Mouse (Mus musculus) stomach, embryonic 14.5 days (tissue): ENCODE data around the gene Myocd. TPM values are rescaled to one million over a fixed set of nuclear protein-coding genes. Genes with fewer than 3 reads are reported as not detected.

ENCODE experiments used
- ATAC-seq: fragments of 200-750 bp; cut with Nextera tagmentation; 2 replicates; pipeline ENCODE4 v1.8.0; 2017; ENCODE audit warnings: low read depth, moderate TSS enrichment; ENCODE audit not compliant: insufficient number of reproducible peaks, insufficient read depth, low FRiP score
- H3K27ac ChIP-seq: fragments of 300-500 bp; sonication (generic); 2 replicates; pipeline ENCODE4 v1.5.1; 2014; ENCODE audit warnings: mild to moderate bottlenecking, low read length, moderate library complexity, mixed read lengths
- H3K27me3 ChIP-seq: fragments of 300-500 bp; sonication (generic); 2 replicates; pipeline ENCODE4 v1.6.1; 2014; ENCODE audit warnings: low read length, control low read depth, mixed read lengths; ENCODE audit not compliant: control insufficient read depth, insufficient read depth
- H3K36me3 ChIP-seq: fragments of 300-500 bp; sonication (generic); 2 replicates; pipeline ENCODE4 v1.6.1; 2014; ENCODE audit warnings: mild to moderate bottlenecking, control low read depth, low read length, moderate library complexity, mixed read lengths; ENCODE audit not compliant: control insufficient read depth, insufficient read depth
- H3K4me1 ChIP-seq: fragments of 300-500 bp; sonication (generic); 2 replicates; pipeline ENCODE4 v1.6.1; 2014; ENCODE audit warnings: low read length, control low read depth, mixed read lengths; ENCODE audit not compliant: control insufficient read depth, insufficient read depth
- H3K4me2 ChIP-seq: fragments of 300-500 bp; sonication (generic); replicated peaks from 2 replicates; pipeline ENCODE4 v1.6.1; 2014; ENCODE audit warnings: low read depth, low read length, control low read depth
- H3K4me3 ChIP-seq: fragments of 300-500 bp; sonication (generic); 2 replicates; pipeline ENCODE4 v1.5.1; 2014; ENCODE audit warnings: low read depth, low read length, control low read depth
- H3K9ac ChIP-seq: fragments of 300-500 bp; sonication (generic); replicated peaks from 2 replicates; pipeline ENCODE4 v1.6.1; 2014; ENCODE audit warnings: low read depth, mild to moderate bottlenecking, control low read depth, low read length, moderate library complexity, mixed read lengths
- H3K9me3 ChIP-seq: fragments of 300-500 bp; sonication (generic); 2 replicates; pipeline ENCODE4 v1.6.1; 2016; ENCODE audit warnings: low read depth, low read length, control low read depth; ENCODE audit not compliant: control insufficient read depth
- WGBS: fragments of 180-500 bp; shearing (Covaris S2); extraction: QIAGEN DNeasy Blood & Tissue Kit; methylation state at CpG from one replicate; pipeline ENCODE4 v1.1.7; 2014; 5-methylcytosine and 5-hydroxymethylcytosine counted together
- polyA plus RNA-seq: library from polyadenylated mRNA; unstranded; fragments of >200 nt; fragmentation: Nextera tagmentation; extraction: Ambion mirVana; gene quantifications from 2 replicates; pipeline ENCODE4 v1.2.1, GENCODE M21; 2014

Myocd gene
- polyA plus RNA-seq, 1 experiment from 2014 or later = 63.0 TPM

DNA sequence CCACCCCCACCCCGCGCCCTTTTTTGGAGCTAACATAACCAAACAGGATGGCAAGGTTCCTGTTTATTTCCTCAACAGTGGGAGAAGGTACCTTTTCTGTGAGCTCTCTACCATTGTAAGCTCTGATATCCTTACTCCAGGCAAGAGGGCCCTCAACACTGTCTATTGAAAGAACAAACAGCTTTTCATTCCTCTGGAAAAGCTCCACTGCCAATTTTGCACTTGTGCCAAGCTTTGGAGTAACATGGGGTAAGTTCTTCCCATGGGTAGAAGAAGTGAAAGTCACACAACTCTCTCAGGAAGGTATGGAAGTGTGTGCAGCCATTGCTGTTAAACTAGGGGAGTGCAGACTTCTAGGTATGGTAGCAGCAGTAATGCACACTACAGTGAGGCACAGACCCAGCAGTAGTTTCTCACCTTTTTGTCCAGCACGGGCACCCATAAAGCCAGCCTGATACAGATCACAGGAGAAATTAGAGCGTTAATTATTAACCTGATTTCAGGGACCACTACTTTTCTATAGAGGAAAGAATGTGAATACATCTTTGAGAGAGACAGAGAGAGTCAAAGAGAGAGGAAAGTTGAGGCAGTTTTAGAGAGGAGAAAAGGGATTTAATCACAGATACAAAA is 99.6 kb downstream of the Myocd start:
- no peak overlapping the region for H3K27ac ChIP-seq
- H3K4me1 ChIP-seq = no peaks in the 10 kb centered on the region
- no peaks in the 10 kb centered on the region for H3K9me3 ChIP-seq
- no peaks in the 10 kb centered on the region for H3K36me3 ChIP-seq
- H3K27me3 ChIP-seq = no peaks in the 10 kb centered on the region
- no peak overlapping the region for H3K4me3 ChIP-seq
- WGBS = 82% methylated on average over 4 of the region's 4 CpGs
- no peak overlapping the region for H3K4me2 ChIP-seq
- no peak overlapping the region for H3K9ac ChIP-seq
- ATAC-seq = no peak

DNA sequence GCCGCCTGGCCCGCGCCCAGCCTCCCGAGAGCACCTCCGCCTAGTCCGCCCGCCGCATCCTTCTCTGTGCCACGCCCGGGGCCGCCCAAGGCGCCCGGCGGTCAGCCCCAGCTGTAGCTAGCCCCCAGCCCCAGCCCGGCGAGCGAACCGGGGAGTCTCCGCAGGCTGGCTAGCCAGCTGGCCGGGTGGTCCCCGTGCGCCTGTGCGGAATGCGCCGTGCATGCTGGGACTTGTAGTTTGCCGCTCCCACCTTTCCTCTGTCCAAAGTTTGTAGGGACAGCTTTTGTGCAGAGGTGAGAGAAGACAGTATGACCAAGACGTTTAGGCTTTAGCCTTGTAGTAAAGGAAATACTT is 107.0 kb downstream of the Myocd start, which contains the start of gene Arhgap44:
Gene Arhgap44, minus strand, starts transcription at position 195 of the 354 bp plus-strand sequence.
- H3K36me3 ChIP-seq = no peaks in the 10 kb centered on the region
- H3K4me1 ChIP-seq = no peaks in the 10 kb centered on the region; the same call in 1 of the 2 replicates
- H3K27ac ChIP-seq = no peak within 1 kb of the TSS
- H3K4me3 ChIP-seq = peak within 1 kb of the TSS; percentile 85
- no peaks in the 10 kb centered on the region for H3K27me3 ChIP-seq
- no peaks in the 10 kb centered on the region for H3K9me3 ChIP-seq
- peak; percentile 86 for ATAC-seq
- H3K9ac ChIP-seq = peak within 1 kb of the TSS; percentile 65
- H3K4me2 ChIP-seq = peak within 1 kb of the TSS; percentile 97
- WGBS = under 1% methylated on average over 25 of the region's 27 CpGs

DNA sequence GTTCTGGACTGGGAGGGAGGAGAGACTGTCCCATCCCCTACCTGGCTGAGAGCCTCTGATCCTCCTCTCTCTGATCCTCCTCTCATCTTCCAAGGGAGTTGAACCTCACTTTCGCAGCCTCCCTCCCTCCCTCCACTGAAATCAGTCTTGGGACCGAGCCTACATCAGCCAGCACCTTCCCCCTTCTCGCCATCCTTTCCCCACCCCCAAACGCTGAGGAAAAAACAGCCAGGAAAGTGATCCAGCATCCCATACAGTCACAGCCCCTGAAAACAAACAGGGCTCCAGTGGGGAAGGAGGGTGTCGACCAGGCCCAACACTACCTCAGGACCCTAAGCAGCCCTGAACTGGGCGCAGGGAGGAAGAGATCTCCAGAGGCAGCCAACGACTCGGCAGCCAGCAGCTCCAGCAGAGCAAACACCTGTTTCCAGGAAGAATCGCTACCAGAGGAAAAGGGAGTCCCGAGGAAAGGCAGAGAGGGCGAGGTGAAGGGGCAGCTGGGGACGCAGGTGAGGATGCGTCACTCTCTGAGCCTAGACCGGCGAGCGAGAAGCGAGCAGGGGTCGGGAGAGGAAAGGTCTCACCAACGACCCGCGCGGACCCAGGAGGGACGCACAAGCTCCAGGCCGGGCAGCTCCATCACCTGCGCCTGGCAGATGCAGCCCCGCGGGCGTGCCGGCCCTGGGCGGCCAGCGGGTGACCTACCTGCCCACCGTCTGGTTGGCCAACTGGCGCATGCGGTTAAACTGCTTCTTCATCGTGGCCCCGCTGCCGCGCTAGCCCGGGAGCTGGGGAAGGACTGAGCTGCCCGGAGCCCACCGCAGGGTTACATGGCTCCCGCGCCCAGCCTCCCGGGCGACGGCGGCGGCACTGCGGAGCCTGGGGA is 107.7 kb downstream of the Myocd start:
- WGBS = 2% methylated on average over 49 of the region's 49 CpGs
- Histone ChIP-seq H3K27ac (no peak overlapping the region), H3K4me1 (peaks cover 4% of the 10 kb centered on the region; the same call in 1 of the 2 replicates), H3K4me3 (peak overlapping the region; percentile 85), H3K9me3 (no peaks in the 10 kb centered on the region), H3K9ac (peak overlapping the region; percentile 65), H3K4me2 (peak overlapping the region; percentile 97), H3K27me3 (no peaks in the 10 kb centered on the region), H3K36me3 (no peaks in the 10 kb centered on the region)
- ATAC-seq = peak; percentile 79; the same call in 1 of the 2 replicates

DNA sequence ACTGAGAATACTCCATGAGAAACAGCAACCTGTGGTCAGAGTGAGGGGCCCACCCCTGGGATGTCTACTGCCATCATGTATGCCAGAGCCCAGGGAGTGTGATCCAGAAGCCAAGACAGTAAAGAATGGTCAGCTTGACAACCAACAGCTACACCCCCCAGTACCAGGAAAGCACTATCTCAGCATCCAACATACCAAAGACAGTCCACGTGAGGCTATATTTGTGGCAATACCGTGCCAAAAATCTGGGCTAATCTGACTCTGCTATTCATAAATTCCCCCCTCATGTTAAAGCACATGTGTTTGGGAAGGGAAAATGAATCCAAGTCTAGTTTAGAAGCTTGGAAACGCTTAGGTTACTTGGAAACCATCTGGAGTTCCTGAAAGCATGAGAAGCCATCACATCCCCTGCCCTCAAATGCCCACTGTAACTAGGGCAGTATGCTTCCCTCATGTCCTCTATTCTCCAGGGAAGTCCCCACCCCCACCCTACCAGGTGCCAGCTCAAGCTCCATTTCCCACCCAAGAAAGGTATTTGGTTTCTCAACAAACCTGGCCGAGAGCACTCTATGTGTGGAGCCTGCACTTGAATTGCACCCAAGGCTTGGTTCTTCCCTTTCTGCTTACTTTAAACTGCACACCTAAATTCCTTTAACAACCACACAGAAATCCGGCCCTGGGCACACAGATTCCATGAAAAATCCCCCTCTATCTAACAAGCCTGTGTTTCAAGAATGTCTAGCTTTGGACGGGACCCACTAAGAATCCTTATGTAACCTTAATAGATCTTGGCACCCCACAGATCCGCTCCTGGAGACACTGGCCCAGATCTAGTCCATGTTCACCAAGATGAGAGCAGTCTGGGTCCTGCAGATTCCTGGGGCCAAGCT is 108.6 kb downstream of the Myocd start:
- WGBS = 53% methylated on average over 7 of the region's 7 CpGs
- H3K4me3 ChIP-seq = peak overlapping the region; percentile 85; the same call in 1 of the 2 replicates
- H3K4me1 ChIP-seq = peaks cover 4% of the 10 kb centered on the region; the same call in 1 of the 2 replicates
- no peak for ATAC-seq
- no peaks in the 10 kb centered on the region for H3K27me3 ChIP-seq
- H3K9me3 ChIP-seq = no peaks in the 10 kb centered on the region
- H3K36me3 ChIP-seq = no peaks in the 10 kb centered on the region
- H3K4me2 ChIP-seq = peak overlapping the region; percentile 97
- H3K9ac ChIP-seq = no peak overlapping the region
- H3K27ac ChIP-seq = no peak overlapping the region

DNA sequence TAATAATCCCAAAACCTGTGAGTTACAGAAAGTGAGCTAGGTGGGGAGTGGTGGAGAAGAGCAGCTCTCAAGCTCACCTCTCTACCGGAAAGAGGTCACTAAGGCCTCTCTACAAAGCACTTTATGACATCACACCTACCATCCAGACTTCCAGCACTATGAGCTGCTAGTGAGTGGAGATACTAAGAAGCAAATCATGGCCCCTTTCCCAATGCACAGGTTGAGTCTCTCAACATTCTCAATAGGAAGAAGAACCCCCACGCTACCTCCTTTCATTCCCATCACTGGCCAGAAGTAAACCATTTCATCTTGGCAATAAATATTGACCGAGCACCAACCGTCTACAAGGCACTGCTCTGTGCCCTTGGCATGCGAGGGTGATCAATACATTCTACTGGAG is 110.0 kb downstream of the Myocd start, which contains the start of gene 1700086D15Rik:
Gene 1700086D15Rik, minus strand, starts transcription at position 101 of the 400 bp plus-strand sequence.
- Histone ChIP-seq H3K9ac (no peak within 1 kb of the TSS), H3K27me3 (no peaks in the 10 kb centered on the region), H3K4me1 (peaks cover 4% of the 10 kb centered on the region; the same call in 1 of the 2 replicates), H3K27ac (no peak within 1 kb of the TSS), H3K4me2 (no peak within 1 kb of the TSS), H3K9me3 (no peaks in the 10 kb centered on the region), H3K36me3 (no peaks in the 10 kb centered on the region), H3K4me3 (no peak within 1 kb of the TSS)
- ATAC-seq = no peak
- 88% methylated on average over 5 of the region's 5 CpGs for WGBS

DNA sequence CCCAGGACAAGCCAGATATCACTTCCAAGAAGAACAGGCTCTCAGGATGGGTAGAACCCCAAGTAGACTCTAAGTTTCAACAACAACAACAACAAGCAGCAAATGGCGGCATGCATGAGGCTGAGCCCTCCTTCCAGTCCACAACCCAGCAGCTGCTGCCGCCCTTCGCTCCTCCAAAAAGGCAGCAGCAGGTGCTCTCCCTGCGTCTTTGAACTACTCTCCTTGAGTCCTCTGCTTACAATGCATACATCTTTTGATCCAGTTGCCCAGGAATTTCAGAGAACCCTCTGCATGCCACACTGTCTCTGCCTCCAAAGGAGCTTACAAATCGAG is 111.2 kb downstream of the Myocd start:
- Histone ChIP-seq H3K4me1 (peaks cover 4% of the 10 kb centered on the region; the same call in 1 of the 2 replicates), H3K27ac (no peak overlapping the region), H3K9me3 (no peaks in the 10 kb centered on the region), H3K4me2 (no peak overlapping the region), H3K27me3 (no peaks in the 10 kb centered on the region), H3K36me3 (no peaks in the 10 kb centered on the region), H3K4me3 (no peak overlapping the region), H3K9ac (no peak overlapping the region)
- ATAC-seq = no peak
- WGBS = 90% methylated on average over 5 of the region's 5 CpGs

DNA sequence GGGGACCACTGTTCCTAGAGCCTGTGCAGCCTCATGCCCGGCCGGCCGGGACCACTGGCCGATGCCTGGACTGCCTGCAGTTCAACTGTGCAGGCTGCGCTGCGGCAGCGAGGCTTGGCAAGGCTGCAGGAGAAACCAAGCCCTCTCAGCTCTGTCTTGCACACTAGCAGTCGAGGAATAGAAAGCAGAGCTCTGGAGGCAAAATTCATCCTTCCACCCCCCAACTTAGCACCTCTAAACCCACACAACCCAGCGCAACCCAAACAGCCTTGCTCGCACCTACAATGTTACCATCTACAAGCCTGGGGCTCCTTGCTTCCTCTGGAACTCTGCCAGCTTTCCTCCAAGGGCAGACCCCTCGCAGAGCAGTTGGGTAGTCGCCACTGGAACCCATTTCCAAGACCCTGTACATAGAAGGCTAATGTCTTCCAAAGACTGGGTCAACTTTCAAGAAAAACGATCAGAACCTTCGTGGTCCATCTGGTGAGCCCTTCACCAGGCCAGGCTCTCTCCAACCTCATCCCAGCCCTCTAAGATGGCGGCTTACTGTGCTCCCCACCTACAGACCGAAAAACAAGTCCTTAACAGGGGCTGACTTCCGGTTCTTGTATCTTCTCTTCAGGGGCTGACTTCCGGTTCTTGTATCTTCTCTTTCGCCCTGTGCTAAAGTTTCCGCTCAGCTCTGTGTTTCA is 111.7 kb downstream of the Myocd start:
- Histone ChIP-seq H3K4me2 (no peak overlapping the region), H3K4me3 (no peak overlapping the region), H3K9me3 (no peaks in the 10 kb centered on the region), H3K9ac (no peak overlapping the region), H3K36me3 (no peaks in the 10 kb centered on the region), H3K27me3 (no peaks in the 10 kb centered on the region), H3K27ac (no peak overlapping the region), H3K4me1 (peaks cover 4% of the 10 kb centered on the region; the same call in 1 of the 2 replicates)
- 91% methylated on average over 20 of the region's 20 CpGs for WGBS
- no peak for ATAC-seq
